In genomic region chr9:74854073-74854591, GRCm38 (mm10) we compare ENCODE assay signal across 13 mouse cellular contexts. TPM values are rescaled to one million over a fixed set of nuclear protein-coding genes. Genes with fewer than 3 reads are reported as not detected.
DNase-seq lines count a peak whose midpoint lies in the region; ATAC-seq and TF ChIP-seq lines count a peak whose summit lies in the region.
"Had no signal": no experiment of that assay in that cellular context is flagged by ENCODE, and none has a peak within 500 bp of the region (broad histone marks: within the 10 kb centered on the region; RNA-seq: fewer than 3 reads in every experiment).

No protein-coding gene starts in this region.

- no peak for TF ChIP-seq EP300 in ES-Bruce4 (IDR thresholded peaks at IDR 0.05; ENCODE audit: insufficient read depth, low read depth, low read length)

- TF ChIP-seq POLR2A in ES-Bruce4 (IDR thresholded peaks at IDR 0.05; ENCODE audit: insufficient read depth, low read length): no peak

- ATAC-seq in forebrain, embryonic 13.5 days: peak; percentile 25; the same call in 1 of the 2 replicates
- no peak for ATAC-seq in forebrain, embryonic 14.5 days
- ATAC-seq in midbrain, embryonic 11.5 days (ENCODE audit: low FRiP score): 0 out of 2 replicates have a peak, but pooled peaks have one; percentile 7
- ATAC-seq: Patski had no signal

- intact Hi-C loops in left cerebral cortex, postnatal 36 days (cut with DNase I): no loop called here

- no peak for DNase-seq in forebrain, embryonic 14.5 days (ENCODE audit: low spot score)
- peak; percentile 75 for DNase-seq in hindbrain, embryonic 10.5 days (ENCODE audit: low spot score)
- peak; percentile 95 for DNase-seq in midbrain, embryonic 11.5 days (ENCODE audit: low spot score, missing footprints)
- DNase-seq in urinary bladder, postnatal 36 days (ENCODE audit: low spot score in 2 of 2): no peak
- no peak for DNase-seq in frontal cortex, postnatal 10 days (ENCODE audit: low spot score in 2 of 2)
- DNase-seq in left cerebral cortex, postnatal 36 days (ENCODE audit: low spot score in 2 of 2): no peak
- DNase-seq: adrenal gland, postnatal 36 days; lung, postnatal 4 days; spleen, adult 18-20 months had no signal

- no peak overlapping the region for H3K9ac ChIP-seq in forebrain, embryonic 13.5 days
- H3K9ac ChIP-seq in forebrain, embryonic 14.5 days (ENCODE audit: low read length): no peak overlapping the region
- H3K9ac ChIP-seq in ES-Bruce4 (ENCODE audit: low read depth, poor library complexity, severe bottlenecking): no peak overlapping the region
- H3K9ac ChIP-seq in midbrain, embryonic 11.5 days (ENCODE audit: low read length): peak overlapping the region; percentile 13; the same call in 1 of the 2 replicates

- no peaks in the 10 kb centered on the region for H3K36me3 ChIP-seq in forebrain, embryonic 13.5 days (ENCODE audit: poor library complexity, severe bottlenecking)
- H3K36me3 ChIP-seq in forebrain, embryonic 14.5 days (ENCODE audit: control insufficient read depth, insufficient read depth, low read length): no peaks in the 10 kb centered on the region
- H3K36me3 ChIP-seq in ES-Bruce4 (ENCODE audit: control insufficient read depth, insufficient read depth, low read length, poor library complexity, severe bottlenecking): no peaks in the 10 kb centered on the region
- H3K36me3 ChIP-seq in hindbrain, embryonic 10.5 days: no peaks in the 10 kb centered on the region
- no peaks in the 10 kb centered on the region for H3K36me3 ChIP-seq in midbrain, embryonic 11.5 days (ENCODE audit: control insufficient read depth, insufficient read depth, low read length)

- H3K9me3 ChIP-seq in forebrain, embryonic 13.5 days (replicated peaks): no peaks in the 10 kb centered on the region
- H3K9me3 ChIP-seq in forebrain, embryonic 14.5 days (replicated peaks; ENCODE audit: control insufficient read depth, low read length): no peaks in the 10 kb centered on the region
- no peaks in the 10 kb centered on the region for H3K9me3 ChIP-seq in ES-Bruce4 (replicated peaks; ENCODE audit: control insufficient read depth, insufficient read depth, low read length, poor library complexity, severe bottlenecking)
- no peaks in the 10 kb centered on the region for H3K9me3 ChIP-seq in hindbrain, embryonic 10.5 days
- H3K9me3 ChIP-seq in midbrain, embryonic 11.5 days (ENCODE audit: control insufficient read depth, low read length): no peaks in the 10 kb centered on the region

- H3K27ac ChIP-seq in forebrain, embryonic 13.5 days: no peak overlapping the region
- no peak overlapping the region for H3K27ac ChIP-seq in forebrain, embryonic 14.5 days (ENCODE audit: low read depth, low read length)
- H3K27ac ChIP-seq in ES-Bruce4 (ENCODE audit: insufficient read depth, low read length): no peak overlapping the region
- H3K27ac ChIP-seq in hindbrain, embryonic 10.5 days: peak overlapping the region; percentile 54; the same call in 1 of the 2 replicates
- peak overlapping the region; percentile 14; the same call in 1 of the 2 replicates for H3K27ac ChIP-seq in midbrain, embryonic 11.5 days (ENCODE audit: low read depth, low read length)

- WGBS in forebrain, embryonic 13.5 days: under 1% methylated on average over 25 of the region's 25 CpGs
- 2% methylated on average over 25 of the region's 25 CpGs for WGBS in forebrain, embryonic 14.5 days
- WGBS in hindbrain, embryonic 10.5 days: 1% methylated on average over 25 of the region's 25 CpGs
- under 1% methylated on average over 25 of the region's 25 CpGs for WGBS in midbrain, embryonic 11.5 days

- no peak overlapping the region for H3K4me2 ChIP-seq in forebrain, embryonic 13.5 days
- no peak overlapping the region for H3K4me2 ChIP-seq in forebrain, embryonic 14.5 days (ENCODE audit: low read length)
- H3K4me2 ChIP-seq in midbrain, embryonic 11.5 days: peak overlapping the region; percentile 19

- H3K4me1 ChIP-seq in forebrain, embryonic 13.5 days: peaks cover 6% of the 10 kb centered on the region
- peaks cover 2% of the 10 kb centered on the region for H3K4me1 ChIP-seq in forebrain, embryonic 14.5 days (ENCODE audit: control insufficient read depth, insufficient read depth, low read length)
- no peaks in the 10 kb centered on the region for H3K4me1 ChIP-seq in ES-Bruce4 (ENCODE audit: control insufficient read depth, insufficient read depth, low read length)
- H3K4me1 ChIP-seq in hindbrain, embryonic 10.5 days (replicated peaks): peaks cover 55% of the 10 kb centered on the region
- peaks cover 19% of the 10 kb centered on the region for H3K4me1 ChIP-seq in midbrain, embryonic 11.5 days (ENCODE audit: control insufficient read depth, insufficient read depth, low read length)

- no peak for TF ChIP-seq CTCF in ES-Bruce4 (IDR thresholded peaks at IDR 0.05; ENCODE audit: low read depth, low read length)

- H3K4me3 ChIP-seq in forebrain, embryonic 13.5 days: no peak overlapping the region
- H3K4me3 ChIP-seq in forebrain, embryonic 14.5 days (ENCODE audit: low read depth, low read length): no peak overlapping the region
- peak overlapping the region; percentile 13; the same call in 1 of the 2 replicates for H3K4me3 ChIP-seq in ES-Bruce4 (ENCODE audit: low read depth, low read length)
- peak overlapping the region; percentile 36 for H3K4me3 ChIP-seq in hindbrain, embryonic 10.5 days
- H3K4me3 ChIP-seq in midbrain, embryonic 11.5 days (ENCODE audit: low read depth, low read length): no peak overlapping the region

- H3K27me3 ChIP-seq in forebrain, embryonic 13.5 days: peaks cover 97% of the 10 kb centered on the region
- H3K27me3 ChIP-seq in forebrain, embryonic 14.5 days (replicated peaks; ENCODE audit: control insufficient read depth, insufficient read depth, low read length): peaks cover 96% of the 10 kb centered on the region
- peaks cover 34% of the 10 kb centered on the region for H3K27me3 ChIP-seq in ES-Bruce4 (ENCODE audit: control insufficient read depth, insufficient read depth, low read length, poor library complexity, severe bottlenecking)
- peaks cover 100% of the 10 kb centered on the region for H3K27me3 ChIP-seq in hindbrain, embryonic 10.5 days (ENCODE audit: insufficient read depth, poor library complexity, severe bottlenecking)
- H3K27me3 ChIP-seq in midbrain, embryonic 11.5 days (ENCODE audit: control insufficient read depth, insufficient read depth, low read length): peaks cover 94% of the 10 kb centered on the region

RNA-seq across cellular contexts. Expression of gene Onecut1, which starts 7.6 kb away (rescaled TPM):
- 1.2 and 2.2 TPM in 2 replicates for polyA plus RNA-seq in forebrain, embryonic 13.5 days (2015; fragmentation: Nextera tagmentation; extraction: Ambion mirVana)
- polyA plus RNA-seq in forebrain, embryonic 14.5 days (2014; fragmentation: Nextera tagmentation; extraction: Ambion mirVana): 0.55 and 1.1 TPM in 2 replicates
- polyA plus RNA-seq in ES-Bruce4 (2011; ENCODE audit: insufficient read depth, insufficient read length, low read depth, missing spikeins): 0.44 TPM in 1 of 2 replicates, not detected in the other
- polyA plus RNA-seq in hindbrain, embryonic 10.5 days (2016; fragmentation: Nextera tagmentation; extraction: Ambion mirVana): 10.8 and 12.2 TPM in 2 replicates
- 14.7 and 14.8 TPM in 2 replicates for polyA plus RNA-seq in midbrain, embryonic 11.5 days (2014; fragmentation: Nextera tagmentation; extraction: Ambion mirVana)
- total RNA-seq in left cerebral cortex, postnatal 36 days (2021): under 1 TPM in 1 of 2 experiments, not detected in 1; 0.17 TPM
- polyA plus RNA-seq: heart, embryonic 16.5 days; Patski had no signal

Comparison
In these comparisons a context has a peak if more than half of its experiments do, and no peak if none do; other contexts are left out.
1. H3K27ac ChIP-seq: peak in hindbrain, embryonic 10.5 days (single experiment) and midbrain, embryonic 11.5 days (single experiment); none in forebrain, embryonic 13.5 days (single experiment), forebrain, embryonic 14.5 days (single experiment) and ES-Bruce4 (single experiment).
2. H3K4me3 ChIP-seq: peak in ES-Bruce4 (single experiment) and hindbrain, embryonic 10.5 days (single experiment); none in forebrain, embryonic 13.5 days (single experiment), forebrain, embryonic 14.5 days (single experiment) and midbrain, embryonic 11.5 days (single experiment).
3. DNase-seq: peak in hindbrain, embryonic 10.5 days (single experiment) and midbrain, embryonic 11.5 days (single experiment); none in forebrain, embryonic 14.5 days (single experiment), urinary bladder, postnatal 36 days (0 of 2), frontal cortex, postnatal 10 days (0 of 2) and left cerebral cortex, postnatal 36 days (0 of 2).